Mouse (Mus musculus): ENCODE data around the gene Usp17lb. TPM values are rescaled to one million over a fixed set of nuclear protein-coding genes. Genes with fewer than 3 reads are reported as not detected.
"Not testable (repeated sequence)": the region's sequence is repeated elsewhere in the genome, so short reads cannot be mapped to it uniquely, and the experiment has no call there.

The Usp17lb gene
- not detected in 2 replicates for polyA plus RNA-seq (2015; fragmentation: Nextera tagmentation; extraction: Ambion mirVana)

DNA sequence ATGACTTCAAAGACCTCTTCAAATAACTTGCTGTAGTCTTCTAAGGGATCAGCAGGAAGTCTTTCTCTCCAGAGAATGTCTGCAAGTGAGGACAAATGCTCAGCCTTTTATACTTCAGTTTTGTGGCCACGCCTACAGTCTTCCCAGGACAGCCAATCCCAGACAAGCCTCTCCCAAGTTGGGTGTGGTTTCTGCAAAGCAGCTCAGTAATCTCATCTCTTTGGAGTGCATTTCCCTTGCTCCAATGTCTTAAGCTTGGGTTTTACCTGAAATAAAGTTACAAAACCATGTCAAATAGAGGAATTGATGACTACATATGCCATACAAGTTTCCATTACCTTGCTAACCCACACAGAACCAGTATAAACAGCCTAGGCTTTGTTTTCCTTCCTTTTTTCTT is at the start of gene Usp17lb:
Gene Usp17lb, minus strand, starts transcription at position 101 of the 400 bp plus-strand sequence.
- ATAC-seq (replicated peaks; ENCODE audit: low FRiP score, low read depth): no peak

DNA sequence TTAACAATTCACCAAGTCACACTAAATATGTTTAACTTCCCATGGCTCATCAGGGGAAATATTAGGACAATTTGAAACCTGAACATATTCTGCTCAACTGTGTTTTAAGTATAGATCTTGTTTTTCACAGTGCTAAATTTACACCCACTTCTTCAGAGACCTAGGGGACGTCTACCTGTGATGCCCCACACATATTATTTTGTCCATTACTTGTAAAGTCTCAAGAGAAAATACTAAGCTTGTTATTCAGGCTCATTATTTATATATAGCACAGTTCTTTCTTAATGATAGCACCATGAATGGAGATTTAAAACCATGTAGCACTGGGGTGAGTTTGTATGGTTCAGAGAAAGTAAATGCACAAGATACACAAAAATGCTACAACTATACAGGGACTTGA is 35.3 kb upstream of the Usp17lb start, which contains the start of gene Olfr665:
Gene Olfr665, plus strand, starts transcription at position 301 of the 400 bp plus-strand sequence.
- 40% methylated on average over 1 of the region's 1 CpGs for WGBS
- no peaks in the 10 kb centered on the region for H3K36me3 ChIP-seq (ENCODE audit: insufficient read depth, low read length)
- ATAC-seq (replicated peaks; ENCODE audit: low FRiP score, low read depth) (no peak), DNase-seq (ENCODE audit: low spot score) (no peak)
- H3K4me1 ChIP-seq (replicated peaks; ENCODE audit: insufficient read depth, low read length): no peaks in the 10 kb centered on the region
- no peak for TF ChIP-seq CTCF (IDR thresholded peaks at IDR 0.05; ENCODE audit: low read depth)
- no peak within 1 kb of the TSS for H3K27ac ChIP-seq
- no peak within 1 kb of the TSS for H3K4me2 ChIP-seq (ENCODE audit: low read length)
- no peaks in the 10 kb centered on the region for H3K27me3 ChIP-seq (ENCODE audit: insufficient read depth, low read length)
- no peaks in the 10 kb centered on the region for H3K9me3 ChIP-seq (replicated peaks; ENCODE audit: low read length)
- no peak within 1 kb of the TSS for H3K4me3 ChIP-seq (replicated peaks; ENCODE audit: low read depth, low read length)
- no peak within 1 kb of the TSS for H3K9ac ChIP-seq (ENCODE audit: low read depth, low read length)

More for the DNA sequence above, at the start of gene Usp17lb:
- DNase-seq (ENCODE audit: low spot score): no peak
- 69% methylated on average over 1 of the region's 1 CpGs for WGBS
- Histone ChIP-seq H3K9ac (ENCODE audit: low read depth, low read length) (no peak within 1 kb of the TSS), H3K36me3 (ENCODE audit: insufficient read depth, low read length) (no peaks in the 10 kb centered on the region), H3K4me2 (ENCODE audit: low read length) (no peak within 1 kb of the TSS), H3K27me3 (ENCODE audit: insufficient read depth, low read length) (no peaks in the 10 kb centered on the region), H3K4me1 (replicated peaks; ENCODE audit: insufficient read depth, low read length) (no peaks in the 10 kb centered on the region), H3K9me3 (replicated peaks; ENCODE audit: low read length) (no peaks in the 10 kb centered on the region), H3K27ac (no peak within 1 kb of the TSS), H3K4me3 (replicated peaks; ENCODE audit: low read depth, low read length) (no peak within 1 kb of the TSS)
- no peak for TF ChIP-seq CTCF (IDR thresholded peaks at IDR 0.05; ENCODE audit: low read depth)

DNA sequence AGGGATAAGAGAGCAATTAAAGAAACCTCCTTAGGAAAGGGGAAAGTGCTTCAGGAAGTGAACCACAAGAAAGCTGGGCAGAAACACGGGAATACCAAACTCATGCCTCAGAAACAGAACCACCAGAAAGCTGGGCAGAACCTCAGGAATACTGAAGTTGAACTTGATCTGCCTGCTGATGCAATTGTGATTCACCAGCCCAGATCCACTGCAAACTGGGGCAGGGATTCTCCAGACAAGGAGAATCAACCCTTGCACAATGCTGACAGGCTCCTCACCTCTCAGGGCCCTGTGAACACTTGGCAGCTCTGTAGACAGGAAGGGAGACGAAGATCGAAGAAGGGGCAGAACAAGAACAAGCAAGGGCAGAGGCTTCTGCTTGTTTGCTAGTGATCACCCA is 19.0 kb upstream of the Usp17lb start:
- no peak for ATAC-seq (replicated peaks; ENCODE audit: low FRiP score, low read depth)
- no peaks in the 10 kb centered on the region for H3K27me3 ChIP-seq (ENCODE audit: insufficient read depth, low read length)
- no peak overlapping the region for H3K4me2 ChIP-seq (ENCODE audit: low read length)
- no peak overlapping the region for H3K9ac ChIP-seq (ENCODE audit: low read depth, low read length)
- H3K4me3 ChIP-seq (replicated peaks; ENCODE audit: low read depth, low read length): no peak overlapping the region
- 64% methylated on average over 3 of the region's 3 CpGs for WGBS
- no peaks in the 10 kb centered on the region for H3K9me3 ChIP-seq (replicated peaks; ENCODE audit: low read length)
- DNase-seq (ENCODE audit: low spot score): no peak
- H3K27ac ChIP-seq: no peak overlapping the region
- no peaks in the 10 kb centered on the region for H3K4me1 ChIP-seq (replicated peaks; ENCODE audit: insufficient read depth, low read length)
- H3K36me3 ChIP-seq (ENCODE audit: insufficient read depth, low read length): no peaks in the 10 kb centered on the region
- TF ChIP-seq CTCF (IDR thresholded peaks at IDR 0.05; ENCODE audit: low read depth): no peak

DNA sequence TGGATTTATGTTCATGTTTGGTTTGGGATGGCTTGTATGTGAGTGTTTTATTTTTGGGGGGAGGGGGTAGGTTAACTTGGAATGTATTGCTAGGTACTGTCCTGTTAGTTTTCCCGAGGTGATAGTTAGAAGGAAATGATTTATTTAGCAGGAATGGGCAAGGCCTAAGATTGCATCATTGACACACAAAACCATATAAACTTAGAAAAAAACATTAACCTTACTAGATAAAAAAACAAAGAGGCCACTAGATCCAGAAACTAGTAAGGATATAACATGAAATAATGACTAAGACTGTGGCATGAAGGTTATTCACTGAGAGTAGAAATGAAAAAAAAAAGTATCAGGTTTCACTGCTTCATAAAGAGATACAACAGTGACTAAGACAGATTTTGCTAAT is 15.3 kb upstream of the Usp17lb start:
- Histone ChIP-seq H3K4me1 (replicated peaks; ENCODE audit: insufficient read depth, low read length) (no peaks in the 10 kb centered on the region), H3K4me3 (replicated peaks; ENCODE audit: low read depth, low read length) (no peak overlapping the region), H3K4me2 (ENCODE audit: low read length) (no peak overlapping the region), H3K27me3 (ENCODE audit: insufficient read depth, low read length) (no peaks in the 10 kb centered on the region), H3K9ac (ENCODE audit: low read depth, low read length) (no peak overlapping the region), H3K36me3 (ENCODE audit: insufficient read depth, low read length) (no peaks in the 10 kb centered on the region), H3K27ac (no peak overlapping the region), H3K9me3 (replicated peaks; ENCODE audit: low read length) (no peaks in the 10 kb centered on the region)
- TF ChIP-seq CTCF (IDR thresholded peaks at IDR 0.05; ENCODE audit: low read depth): no peak
- DNase-seq (ENCODE audit: low spot score) (no peak), ATAC-seq (replicated peaks; ENCODE audit: low FRiP score, low read depth) (no peak)
- 41% methylated on average over 1 of the region's 1 CpGs for whole genome bisulfite sequencing

DNA sequence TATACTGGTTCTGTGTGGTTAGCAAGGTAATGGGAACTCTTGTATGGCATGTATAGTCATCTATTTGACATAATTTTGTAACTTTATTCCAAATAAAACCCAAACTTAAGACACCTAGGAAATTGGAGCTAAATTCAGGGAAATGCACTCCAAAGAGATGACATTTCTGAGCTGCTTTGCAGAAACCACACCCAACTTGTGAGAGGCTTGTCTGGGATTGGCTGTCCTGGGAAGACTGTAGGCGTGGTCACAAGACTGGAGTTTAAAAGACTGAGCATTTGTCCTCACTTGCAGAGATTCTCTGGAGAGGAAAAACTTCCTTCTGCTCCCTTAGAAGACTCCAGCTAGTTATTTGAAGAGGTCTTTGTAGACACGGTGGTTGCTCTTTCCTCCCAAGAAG is 14.3 kb upstream of the Usp17lb start, which contains the start of gene Usp17la:
Gene Usp17la, plus strand, starts transcription at position 301 of the 400 bp plus-strand sequence.
- not testable (repeated sequence) for H3K36me3 ChIP-seq (ENCODE audit: insufficient read depth, low read length); H3K27me3 ChIP-seq (ENCODE audit: insufficient read depth, low read length); H3K9ac ChIP-seq (ENCODE audit: low read depth, low read length); H3K4me2 ChIP-seq (ENCODE audit: low read length); DNase-seq (ENCODE audit: low spot score); H3K27ac ChIP-seq; ATAC-seq (replicated peaks; ENCODE audit: low FRiP score, low read depth); H3K9me3 ChIP-seq (replicated peaks; ENCODE audit: low read length); H3K4me1 ChIP-seq (replicated peaks; ENCODE audit: insufficient read depth, low read length); H3K4me3 ChIP-seq (replicated peaks; ENCODE audit: low read depth, low read length)
- 76% methylated on average over 2 of the region's 2 CpGs for WGBS

DNA sequence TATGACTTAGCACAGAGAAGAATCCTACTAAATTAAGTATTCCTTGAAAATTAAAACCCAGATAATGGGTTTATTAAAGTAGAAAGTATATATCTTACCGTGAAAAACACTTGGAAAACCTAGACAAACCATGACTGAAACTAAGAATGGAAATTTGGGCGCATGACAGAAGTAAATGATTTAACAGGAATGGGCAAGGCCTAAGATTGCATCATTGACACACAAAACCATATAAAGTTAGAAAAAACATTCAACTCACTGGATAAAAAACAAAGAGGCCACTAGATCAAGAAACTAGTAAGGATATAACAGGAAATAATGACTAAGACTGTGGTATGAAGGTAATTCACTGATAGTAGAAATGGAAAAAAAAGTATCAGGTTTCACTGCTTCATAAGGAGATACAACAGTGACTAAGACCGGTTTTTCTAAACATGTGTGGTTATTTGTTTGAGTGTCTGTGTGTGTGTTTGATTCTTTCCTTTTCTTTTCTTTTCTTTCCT is 12.9 kb upstream of the Usp17lb start:
- TF ChIP-seq CTCF (IDR thresholded peaks at IDR 0.05; ENCODE audit: low read depth): no peak
- Histone ChIP-seq H3K4me2 (ENCODE audit: low read length) (no peak overlapping the region), H3K4me3 (replicated peaks; ENCODE audit: low read depth, low read length) (no peak overlapping the region), H3K4me1 (replicated peaks; ENCODE audit: insufficient read depth, low read length) (no peaks in the 10 kb centered on the region), H3K9me3 (replicated peaks; ENCODE audit: low read length) (no peaks in the 10 kb centered on the region), H3K9ac (ENCODE audit: low read depth, low read length) (no peak overlapping the region), H3K27ac (no peak overlapping the region), H3K36me3 (ENCODE audit: insufficient read depth, low read length) (no peaks in the 10 kb centered on the region), H3K27me3 (ENCODE audit: insufficient read depth, low read length) (no peaks in the 10 kb centered on the region)
- DNase-seq (ENCODE audit: low spot score) (no peak), ATAC-seq (replicated peaks; ENCODE audit: low FRiP score, low read depth) (no peak)
- 74% methylated on average over 3 of the region's 3 CpGs for WGBS

DNA sequence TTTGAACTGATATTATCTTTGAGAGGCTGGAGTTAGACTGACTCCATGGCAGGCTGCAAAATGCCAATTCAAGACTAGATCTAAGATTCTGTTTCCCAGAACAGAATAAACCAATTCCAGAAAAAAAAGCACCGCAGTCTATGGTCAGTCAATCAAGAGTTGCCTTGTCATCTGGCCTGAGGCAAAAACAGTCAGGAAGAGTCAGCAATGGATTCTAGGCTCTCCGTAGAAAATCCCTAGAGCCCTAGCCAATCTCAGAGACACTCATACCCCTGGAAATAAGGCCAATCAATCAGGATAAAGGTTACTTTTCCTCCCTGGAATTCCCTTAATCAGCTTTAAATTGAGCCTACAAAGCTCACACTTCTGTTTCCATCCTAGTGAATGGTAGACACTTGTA is 9.1 kb upstream of the Usp17lb start:
- not testable (repeated sequence) for H3K4me2 ChIP-seq (ENCODE audit: low read length); H3K27ac ChIP-seq; H3K4me3 ChIP-seq (replicated peaks; ENCODE audit: low read depth, low read length); H3K27me3 ChIP-seq (ENCODE audit: insufficient read depth, low read length); DNase-seq (ENCODE audit: low spot score); H3K9ac ChIP-seq (ENCODE audit: low read depth, low read length); H3K9me3 ChIP-seq (replicated peaks; ENCODE audit: low read length); H3K36me3 ChIP-seq (ENCODE audit: insufficient read depth, low read length); H3K4me1 ChIP-seq (replicated peaks; ENCODE audit: insufficient read depth, low read length); ATAC-seq (replicated peaks; ENCODE audit: low FRiP score, low read depth)
- WGBS: 82% methylated on average over 2 of the region's 2 CpGs
